Mouse (Mus musculus) heart, embryonic 13.5 days (tissue): ENCODE measurements around the gene Lin52. TPM values are rescaled to one million over a fixed set of nuclear protein-coding genes. Genes with fewer than 3 reads are reported as not detected.

Experiments
- ATAC-seq: fragments of 200-750 bp; cut with Nextera tagmentation; 2 replicates; pipeline ENCODE4 v1.8.0; 2017; ENCODE audit warnings: moderate TSS enrichment; ENCODE audit not compliant: insufficient number of reproducible peaks, low FRiP score, low TSS enrichment; ENCODE audit errors: extremely low read depth
- H3K27ac ChIP-seq: fragments of 300-500 bp; sonication (generic); replicated peaks from 2 replicates; pipeline ENCODE4 v1.5.1; 2015; ENCODE audit warnings: moderate library complexity, mild to moderate bottlenecking, inconsistent platforms
- H3K27me3 ChIP-seq: fragments of 300-500 bp; sonication (generic); replicated peaks from 2 replicates; pipeline ENCODE4 v1.6.1; 2015; ENCODE audit warnings: mild to moderate bottlenecking, inconsistent platforms
- H3K36me3 ChIP-seq: fragments of 300-500 bp; sonication (generic); 2 replicates; pipeline ENCODE4 v1.6.1; 2015; ENCODE audit warnings: mild to moderate bottlenecking, inconsistent platforms
- H3K4me1 ChIP-seq: fragments of 300-500 bp; sonication (generic); 2 replicates; pipeline ENCODE4 v1.6.1; 2015; ENCODE audit warnings: inconsistent platforms
- H3K4me2 ChIP-seq: fragments of 300-500 bp; sonication (generic); 2 replicates; pipeline ENCODE4 v1.6.1; 2015; ENCODE audit warnings: inconsistent platforms, mild to moderate bottlenecking, moderate library complexity
- H3K4me3 ChIP-seq: fragments of 300-500 bp; sonication (generic); 2 replicates; pipeline ENCODE4 v1.5.1; 2015; ENCODE audit warnings: moderate library complexity, mild to moderate bottlenecking, inconsistent platforms
- H3K9ac ChIP-seq: fragments of 300-500 bp; sonication (generic); 2 replicates; pipeline ENCODE4 v1.6.1; 2015; ENCODE audit warnings: inconsistent platforms, mild to moderate bottlenecking, moderate library complexity
- H3K9me3 ChIP-seq: fragments of 300-500 bp; sonication (generic); 2 replicates; pipeline ENCODE4 v1.6.1; 2016; ENCODE audit warnings: inconsistent platforms
- whole genome bisulfite sequencing: fragments of 180-500 bp; shearing (Covaris S2); methylation state at CpG from one replicate; pipeline ENCODE4 v1.1.7; 2015; ENCODE audit warnings: mixed read lengths; 5-methylcytosine and 5-hydroxymethylcytosine counted together
- polyA plus RNA-seq: library from polyadenylated mRNA; unstranded; fragments of >200 nt; fragmentation: Nextera tagmentation; extraction: Ambion mirVana; gene quantifications from 2 replicates; pipeline ENCODE4 v1.2.1, GENCODE M21; 2015

The Lin52 gene
- polyA plus RNA-seq, 1 experiment from 2014 or later = 12.9 TPM

DNA sequence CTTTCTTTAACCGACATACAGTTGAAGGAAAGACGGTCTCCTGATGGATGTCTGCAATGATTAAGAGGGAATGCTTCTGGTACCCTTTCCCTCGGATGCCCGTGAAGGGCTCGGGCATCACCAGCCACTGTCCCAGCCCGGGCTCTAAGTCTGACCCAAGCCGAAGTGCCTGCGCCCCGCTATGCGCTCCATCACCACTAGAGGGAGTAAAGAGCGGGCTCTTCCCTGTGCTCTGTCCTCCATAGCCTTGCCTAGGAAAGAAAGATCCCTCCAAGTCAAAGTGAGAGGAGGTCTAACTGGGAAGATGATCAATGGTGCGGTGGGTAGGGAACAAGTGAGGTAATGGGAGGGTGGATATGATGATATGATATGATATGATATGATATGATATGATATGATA, 94.8 kb downstream of the Lin52 start:
- Histone ChIP-seq H3K9me3 (no peaks in the 10 kb centered on the region), H3K27ac (no peak overlapping the region), H3K4me1 (no peaks in the 10 kb centered on the region), H3K4me2 (no peak overlapping the region), H3K9ac (no peak overlapping the region), H3K4me3 (no peak overlapping the region), H3K36me3 (no peaks in the 10 kb centered on the region), H3K27me3 (peaks cover 15% of the 10 kb centered on the region; the same call in 1 of the 2 replicates)
- WGBS = 1% methylated on average over 12 of the region's 12 CpGs
- no peak; the same call in 1 of the 2 replicates for ATAC-seq

DNA sequence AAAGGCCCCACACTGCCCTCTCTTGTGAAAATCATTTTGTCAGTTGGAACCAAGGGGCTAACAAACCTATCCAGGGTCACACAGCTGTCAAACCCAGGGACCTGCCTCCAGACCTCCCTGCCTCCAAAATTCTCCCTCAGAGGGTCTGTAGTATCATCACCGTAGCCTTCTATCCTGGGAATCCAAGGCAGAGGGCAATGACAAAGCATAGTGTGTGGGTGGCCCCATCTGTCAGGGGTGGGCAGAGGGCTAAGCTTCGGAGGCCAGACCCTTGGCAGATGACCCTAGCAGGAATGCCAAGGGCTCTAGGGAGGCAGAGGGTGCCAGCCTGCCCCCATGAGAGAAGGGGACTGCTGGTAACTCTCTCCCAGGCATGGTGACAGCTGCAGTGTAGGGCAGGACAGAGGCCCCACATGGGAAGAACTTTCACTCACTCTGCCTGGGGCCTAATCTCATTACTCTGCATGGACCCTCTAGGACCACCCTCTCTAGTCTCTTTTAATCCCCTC, 95.4 kb downstream of the Lin52 start:
- H3K4me3 ChIP-seq = no peak overlapping the region
- 72% methylated on average over 2 of the region's 2 CpGs for WGBS

DNA sequence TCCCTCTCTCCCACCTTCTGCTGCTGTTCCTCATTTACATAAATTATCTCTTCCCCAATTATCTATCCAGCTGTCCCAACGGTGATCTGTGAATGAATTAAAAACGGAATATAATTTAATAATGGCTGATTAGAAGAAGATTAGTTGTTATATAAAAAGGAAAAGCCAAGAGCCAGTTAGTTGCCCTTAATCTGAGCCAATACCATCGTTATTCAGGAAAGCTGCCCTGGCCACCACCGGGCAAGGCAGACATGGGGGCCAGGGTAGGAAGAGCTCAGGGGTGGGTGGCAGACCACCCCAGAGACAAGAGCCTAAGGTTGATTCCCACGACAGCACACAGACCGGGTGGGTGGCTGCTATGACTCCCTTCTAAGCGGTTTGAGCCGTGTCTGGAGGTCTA, 97.0 kb downstream of the Lin52 start:
- Histone ChIP-seq H3K4me2 (no peak overlapping the region), H3K27ac (no peak overlapping the region), H3K4me3 (no peak overlapping the region), H3K4me1 (no peaks in the 10 kb centered on the region), H3K9ac (no peak overlapping the region), H3K27me3 (peaks cover 29% of the 10 kb centered on the region; the same call in 1 of the 2 replicates), H3K36me3 (no peaks in the 10 kb centered on the region), H3K9me3 (no peaks in the 10 kb centered on the region)
- no peak for ATAC-seq
- 46% methylated on average over 8 of the region's 8 CpGs for WGBS

More for the DNA sequence above, 95.4 kb downstream of the Lin52 start:
- Histone ChIP-seq H3K27me3 (peaks cover 18% of the 10 kb centered on the region; the same call in 1 of the 2 replicates), H3K36me3 (no peaks in the 10 kb centered on the region), H3K27ac (no peak overlapping the region), H3K9me3 (no peaks in the 10 kb centered on the region), H3K4me2 (no peak overlapping the region), H3K9ac (no peak overlapping the region), H3K4me1 (no peaks in the 10 kb centered on the region)
- ATAC-seq = no peak

DNA sequence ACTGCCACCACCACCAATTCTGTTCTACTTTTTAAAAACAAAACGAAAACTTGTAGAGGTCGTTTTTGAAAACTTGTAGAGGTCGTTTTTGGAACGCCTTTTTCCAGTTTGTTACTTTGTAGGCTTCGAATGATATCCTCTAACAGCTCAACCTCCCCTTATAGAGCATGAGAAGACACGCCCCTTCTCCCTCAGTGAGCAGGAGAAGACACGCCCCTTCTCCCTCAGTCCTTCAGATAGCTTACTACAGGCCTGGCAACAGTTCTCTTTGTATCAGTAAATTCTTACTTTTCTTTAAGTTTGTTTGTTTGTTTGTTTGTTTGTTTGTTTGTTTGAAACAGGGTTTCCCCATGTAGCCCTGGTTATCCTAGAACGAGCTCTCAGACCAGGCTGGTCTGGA, 104.0 kb downstream of the Lin52 start:
- ATAC-seq = no peak
- WGBS = 44% methylated on average over 8 of the region's 8 CpGs

DNA sequence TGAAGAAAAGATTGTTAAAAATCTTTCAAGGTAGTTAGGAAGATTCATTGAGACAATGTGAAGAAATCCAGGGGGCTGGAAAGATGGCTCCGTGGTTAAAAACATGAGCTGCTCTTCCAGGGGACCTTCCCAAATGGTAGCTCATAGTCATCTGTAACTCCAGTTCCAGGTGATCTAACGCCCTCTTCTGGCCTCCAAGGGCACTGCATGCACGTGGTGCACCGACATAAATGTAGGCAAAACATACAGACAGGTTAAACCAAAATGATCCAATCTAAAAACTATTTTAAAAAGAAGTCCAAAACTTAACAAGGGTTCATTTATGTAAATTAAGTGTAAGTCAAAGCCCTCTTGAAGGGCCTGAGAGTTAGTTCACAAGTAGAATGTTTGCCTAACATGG, 111.3 kb downstream of the Lin52 start:
- ATAC-seq = no peak
- Histone ChIP-seq H3K27me3 (peaks cover 46% of the 10 kb centered on the region), H3K4me1 (no peaks in the 10 kb centered on the region), H3K27ac (no peak overlapping the region), H3K36me3 (no peaks in the 10 kb centered on the region), H3K9me3 (no peaks in the 10 kb centered on the region), H3K4me3 (no peak overlapping the region), H3K9ac (no peak overlapping the region), H3K4me2 (no peak overlapping the region)
- WGBS = 55% methylated on average over 4 of the region's 4 CpGs

More for the DNA sequence above, 104.0 kb downstream of the Lin52 start:
- no peak overlapping the region for H3K27ac ChIP-seq
- H3K4me1 ChIP-seq = no peaks in the 10 kb centered on the region
- H3K9me3 ChIP-seq = no peaks in the 10 kb centered on the region
- no peak overlapping the region for H3K9ac ChIP-seq
- H3K36me3 ChIP-seq = no peaks in the 10 kb centered on the region
- no peak overlapping the region for H3K4me3 ChIP-seq
- no peak overlapping the region for H3K4me2 ChIP-seq
- peaks cover 19% of the 10 kb centered on the region; the same call in 1 of the 2 replicates for H3K27me3 ChIP-seq

DNA sequence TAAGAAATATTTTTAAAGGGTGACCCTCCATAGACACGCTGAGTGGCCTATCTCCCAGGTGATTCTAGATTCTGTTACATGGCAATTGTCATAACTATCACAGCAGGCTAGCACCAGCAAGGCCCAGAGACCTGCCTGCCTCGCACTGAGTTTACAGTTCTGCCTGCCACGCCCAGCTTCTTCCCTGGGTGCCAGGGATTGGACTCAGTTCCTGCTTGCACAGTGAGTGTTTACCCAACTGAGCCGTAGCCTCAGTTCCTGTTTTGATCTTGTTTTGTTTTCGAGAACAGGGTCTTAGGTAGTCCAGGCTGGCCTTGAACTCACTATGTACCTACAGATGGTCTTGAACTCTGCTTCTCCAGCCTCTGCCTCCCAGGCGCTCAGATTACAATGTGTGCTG, 116.4 kb downstream of the Lin52 start:
- H3K4me2 ChIP-seq = no peak overlapping the region
- no peak for ATAC-seq
- H3K27ac ChIP-seq = no peak overlapping the region
- H3K9ac ChIP-seq = no peak overlapping the region
- H3K36me3 ChIP-seq = no peaks in the 10 kb centered on the region
- peaks cover 27% of the 10 kb centered on the region for H3K4me1 ChIP-seq
- H3K4me3 ChIP-seq = no peak overlapping the region
- H3K9me3 ChIP-seq = no peaks in the 10 kb centered on the region
- peaks cover 90% of the 10 kb centered on the region for H3K27me3 ChIP-seq
- WGBS = 73% methylated on average over 6 of the region's 6 CpGs

DNA sequence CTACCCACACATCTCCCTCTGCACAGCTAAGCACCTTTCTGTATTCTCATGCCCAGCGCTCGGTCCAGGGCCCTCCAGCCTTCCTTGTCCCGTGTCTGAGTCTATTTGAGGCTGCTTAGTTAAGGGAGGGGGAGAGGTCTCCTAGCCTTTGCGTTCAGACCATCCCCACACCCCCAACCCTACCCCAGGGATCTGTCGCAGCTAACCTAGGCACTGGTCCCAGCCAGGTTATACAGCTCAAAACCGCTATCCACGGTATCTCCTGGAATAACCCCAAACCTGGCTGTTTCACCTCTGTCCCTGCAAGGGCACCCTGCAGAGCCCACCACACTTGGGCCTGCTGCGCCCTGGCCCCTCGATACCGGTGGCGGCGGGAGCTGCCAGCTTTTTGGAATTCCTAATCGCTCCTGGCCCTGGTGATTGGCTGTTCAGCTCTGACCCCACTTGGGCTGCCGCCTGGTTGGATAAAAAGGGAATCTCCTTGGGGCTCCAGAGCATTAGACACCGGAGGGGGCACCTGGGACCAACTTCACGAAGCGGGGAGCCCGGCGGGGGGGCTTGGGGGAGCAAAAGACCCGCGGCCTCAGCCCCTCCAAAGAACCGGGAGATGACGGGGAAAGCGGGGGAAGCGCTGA, 118.2 kb downstream of the Lin52 start, which contains the start of gene Vsx2:
TSS of gene Vsx2 (plus strand) at position 427 of the 635 bp plus-strand sequence.
- Histone ChIP-seq H3K27me3 (peaks cover 93% of the 10 kb centered on the region), H3K9me3 (no peaks in the 10 kb centered on the region), H3K27ac (no peak within 1 kb of the TSS), H3K4me3 (peak within 1 kb of the TSS; percentile 33), H3K4me2 (peak within 1 kb of the TSS; percentile 43), H3K36me3 (no peaks in the 10 kb centered on the region), H3K9ac (no peak within 1 kb of the TSS), H3K4me1 (peaks cover 27% of the 10 kb centered on the region)
- ATAC-seq = no peak
- WGBS = 3% methylated on average over 25 of the region's 25 CpGs

DNA sequence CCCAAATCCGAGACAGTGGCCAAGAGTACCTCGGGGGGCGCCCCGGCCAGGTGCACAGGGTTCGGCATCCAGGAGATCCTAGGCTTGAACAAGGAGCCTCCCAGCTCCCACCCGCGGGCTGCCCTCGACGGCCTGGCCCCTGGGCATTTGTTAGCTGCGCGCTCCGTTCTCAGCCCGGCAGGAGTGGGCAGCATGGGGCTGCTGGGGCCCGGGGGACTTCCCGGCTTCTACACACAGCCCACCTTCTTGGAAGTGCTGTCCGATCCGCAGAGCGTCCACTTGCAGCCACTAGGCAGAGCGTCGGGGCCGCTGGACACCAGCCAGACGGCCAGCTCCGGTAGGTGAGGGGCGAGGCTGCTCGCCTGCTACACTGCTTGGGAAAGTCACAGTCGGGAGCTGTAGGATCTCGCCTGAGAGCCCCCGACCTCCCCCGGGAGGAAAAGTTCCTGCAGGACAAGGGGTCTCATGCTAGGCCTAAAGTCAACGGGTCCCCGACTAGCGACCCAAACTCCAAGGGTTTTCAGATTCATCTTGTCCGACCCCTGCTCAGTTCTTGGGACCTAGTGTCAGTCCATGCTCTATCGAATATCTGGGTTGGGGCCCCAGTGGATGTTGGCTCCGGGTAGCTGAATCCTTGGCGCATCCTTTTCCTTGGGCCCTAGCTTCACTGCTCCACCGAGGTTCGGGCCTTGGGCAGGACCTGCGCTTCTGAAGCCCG, 118.9 kb downstream of the Lin52 start:
- Histone ChIP-seq H3K4me1 (peaks cover 27% of the 10 kb centered on the region), H3K9ac (no peak overlapping the region), H3K27ac (no peak overlapping the region), H3K9me3 (no peaks in the 10 kb centered on the region), H3K36me3 (no peaks in the 10 kb centered on the region), H3K4me3 (peak overlapping the region; percentile 33), H3K4me2 (peak overlapping the region; percentile 43), H3K27me3 (peaks cover 95% of the 10 kb centered on the region)
- 2% methylated on average over 39 of the region's 40 CpGs for WGBS
- ATAC-seq = no peak

DNA sequence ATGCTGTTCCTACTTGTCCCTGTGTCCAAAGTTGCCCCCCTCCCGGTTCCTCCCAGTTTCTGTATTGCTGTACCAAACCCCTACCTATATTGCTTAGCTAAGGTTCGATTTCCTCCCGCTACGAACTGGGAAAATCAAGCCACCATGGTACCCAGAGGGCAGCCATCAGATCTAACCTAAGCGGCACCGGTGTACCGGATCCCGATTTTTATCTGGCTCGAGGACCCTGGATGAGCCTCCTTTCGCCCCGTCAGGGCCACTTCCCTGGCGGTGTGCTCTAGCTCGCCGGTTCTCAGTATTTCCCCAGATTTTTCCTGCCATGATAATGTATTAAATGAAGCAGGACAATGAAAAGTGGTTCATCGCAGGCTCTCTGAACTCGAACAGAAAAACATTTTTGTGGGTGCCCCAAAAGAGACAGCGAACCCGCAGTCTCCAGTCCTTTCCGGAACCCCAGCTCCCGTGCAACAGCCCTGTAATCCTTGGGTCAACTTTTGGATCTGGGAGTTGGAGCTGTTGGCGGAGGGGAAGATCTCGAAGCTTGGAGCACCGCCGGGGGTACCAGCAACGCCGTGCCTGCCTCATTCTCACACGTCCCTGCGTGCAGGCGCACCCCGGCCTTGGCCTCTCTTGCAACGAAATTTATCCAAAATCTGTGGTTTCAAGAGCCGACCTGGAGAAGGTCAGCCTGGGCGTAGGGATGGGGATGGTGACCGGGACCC, 119.6 kb downstream of the Lin52 start:
- peak overlapping the region; percentile 33 for H3K4me3 ChIP-seq
- H3K27ac ChIP-seq = no peak overlapping the region
- peaks cover 99% of the 10 kb centered on the region for H3K27me3 ChIP-seq
- no peak for ATAC-seq
- no peaks in the 10 kb centered on the region for H3K9me3 ChIP-seq
- peak overlapping the region; percentile 30 for H3K4me2 ChIP-seq
- no peaks in the 10 kb centered on the region for H3K36me3 ChIP-seq
- no peak overlapping the region for H3K9ac ChIP-seq
- WGBS = 2% methylated on average over 34 of the region's 34 CpGs
- H3K4me1 ChIP-seq = peaks cover 27% of the 10 kb centered on the region

DNA sequence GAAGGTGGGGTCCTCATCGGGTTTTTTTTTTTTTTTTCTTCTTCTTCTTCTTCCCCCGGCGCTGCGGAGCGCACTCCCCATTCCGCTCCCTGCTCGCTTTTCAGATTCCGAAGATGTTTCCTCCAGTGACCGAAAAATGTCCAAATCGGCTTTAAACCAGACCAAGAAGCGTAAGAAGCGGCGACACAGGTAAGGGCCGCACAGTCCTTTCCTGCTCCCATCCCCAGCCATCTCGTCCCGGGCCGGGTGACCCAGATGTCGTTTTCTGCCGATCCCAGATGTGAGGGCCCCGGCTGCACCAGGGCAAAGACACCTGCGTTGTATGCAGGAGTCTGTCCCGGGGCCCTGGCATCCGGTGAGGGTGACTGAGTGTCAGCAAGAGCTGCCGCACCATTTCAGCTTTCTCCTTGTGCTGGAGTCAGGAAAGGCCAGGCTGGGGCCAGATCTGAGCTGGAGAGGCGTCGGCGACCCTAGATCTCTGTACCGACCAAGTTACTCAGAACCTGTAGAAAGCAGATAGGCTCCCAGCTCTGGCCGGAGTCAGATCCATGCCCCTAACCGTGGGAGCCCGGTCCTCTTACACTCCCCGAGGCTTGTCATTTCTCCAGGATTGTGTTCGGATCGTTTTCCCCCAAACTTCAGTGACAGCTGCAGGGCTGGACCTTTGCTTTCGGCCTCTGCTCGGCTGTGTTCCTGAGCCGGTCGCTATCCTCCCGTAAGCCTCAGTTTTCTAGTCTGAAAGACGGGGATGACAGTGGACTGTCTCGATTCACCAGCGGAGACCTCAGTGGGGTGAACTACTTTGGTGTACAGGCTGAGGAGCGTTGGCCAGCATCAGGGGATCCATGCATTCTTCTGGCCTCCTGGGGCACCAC, 120.5 kb downstream of the Lin52 start:
- Histone ChIP-seq H3K9me3 (no peaks in the 10 kb centered on the region), H3K27ac (no peak overlapping the region), H3K27me3 (peaks cover 99% of the 10 kb centered on the region), H3K36me3 (no peaks in the 10 kb centered on the region), H3K4me1 (peaks cover 27% of the 10 kb centered on the region), H3K4me3 (peak overlapping the region; percentile 33), H3K9ac (no peak overlapping the region), H3K4me2 (peak overlapping the region; percentile 30)
- ATAC-seq = no peak
- 2% methylated on average over 43 of the region's 43 CpGs for WGBS
